Mouse (Mus musculus) c-Kit-positive CD71-negative TER-119-negative erythroid progenitor cells, embryonic 14.5 days (primary cell): Measurements from ENCODE around the gene Bcan.
A peak's percentile ranks its signal among the peaks of the same experiment; 100 is the strongest.

Experiments used
- DNase-seq: peaks from one replicate; pipeline ENCODE4 v3.0.0-alpha.2; 2013; ENCODE audit warnings: low read depth

Bcan gene

GRCm38 (mm10) chr3:87996971-87997614 is 2.9 kb downstream of the Bcan start:
- no peak for DNase-seq

- no peak for DNase-seq
These were observed 3.6 kb downstream of the Bcan start for GRCm38 (mm10) chr3:87996401-87996800.

GRCm38 (mm10) chr3:87995331-87995730 is 4.7 kb downstream of the Bcan start:
- DNase-seq: no peak

- DNase-seq: peak; percentile 71
These were observed 6.6 kb downstream of the Bcan start for GRCm38 (mm10) chr3:87993436-87993835.

GRCm38 (mm10) chr3:87989935-87990334 is 10.1 kb downstream of the Bcan start:
- DNase-seq: no peak

GRCm38 (mm10) chr3:87988068-87988467 is 12.0 kb downstream of the Bcan start:
- no peak for DNase-seq

- peak; percentile 66 for DNase-seq
These were observed 12.4 kb downstream of the Bcan start for GRCm38 (mm10) chr3:87987633-87988032.

- peak; percentile 98 for DNase-seq
These were observed 13.2 kb downstream of the Bcan start for GRCm38 (mm10) chr3:87986868-87987267.

- no peak for DNase-seq
These were observed 14.3 kb downstream of the Bcan start for GRCm38 (mm10) chr3:87985505-87986320.

GRCm38 (mm10) chr3:87984094-87984493 is 15.9 kb downstream of the Bcan start:
- no peak for DNase-seq

GRCm38 (mm10) chr3:87983627-87984026 is 16.4 kb downstream of the Bcan start:
- no peak for DNase-seq

GRCm38 (mm10) chr3:87982836-87983601 is 17.0 kb downstream of the Bcan start:
- DNase-seq: no peak

GRCm38 (mm10) chr3:87981894-87982835 is 17.9 kb downstream of the Bcan start:
- DNase-seq: no peak

GRCm38 (mm10) chr3:87981214-87981760 is 18.7 kb downstream of the Bcan start:
- DNase-seq: no peak

- no peak for DNase-seq
These were observed 19.3 kb downstream of the Bcan start for GRCm38 (mm10) chr3:87980728-87981127.

GRCm38 (mm10) chr3:87980085-87980484 is 19.9 kb downstream of the Bcan start:
- DNase-seq: no peak

- no peak for DNase-seq
These were observed 20.5 kb downstream of the Bcan start for GRCm38 (mm10) chr3:87979493-87979892.

- DNase-seq: no peak
These were observed 25.5 kb downstream of the Bcan start for GRCm38 (mm10) chr3:87974381-87974987.

GRCm38 (mm10) chr3:87973593-87974380 is 26.2 kb downstream of the Bcan start:
- DNase-seq: no peak

- DNase-seq: no peak
These were observed 27.3 kb downstream of the Bcan start for GRCm38 (mm10) chr3:87972776-87973175.
